Mouse (Mus musculus) left cerebral cortex, adult 18-20 months (tissue): ENCODE results near the gene Fam205c. TPM values are rescaled to one million over a fixed set of nuclear protein-coding genes. Genes with fewer than 3 reads are reported as not detected.

ENCODE experiments used
- DNase-seq, 2 experiments: peaks; one replicate each; pipeline ENCODE4 v3.0.0; 2021 to 2022; ENCODE audit warnings: low spot score in 2 of 2, mixed read lengths in 1 of 2
- long read RNA-seq, 2 experiments: library from polyadenylated mRNA; stranded (forward); transcript quantifications; one replicate each; pipeline ENCODE4 v2.0.0; 2021
- total RNA-seq, 2 experiments: library from RNA; stranded (reverse); gene quantifications; 2 replicates each; pipeline ENCODE4 v1.2.3; 2021

Gene Fam205c
- total RNA-seq, result 1 to 10 TPM in 1 of 2 experiments, under 1 TPM in 1; 0.44 to 1.4 TPM
- long read RNA-seq, experiment 1, partial matches to known transcripts, result 1 of 3 reads
- long read RNA-seq, experiment 1, other reads (novel, unspliced or antisense), result 2 of 3 reads
- long read RNA-seq, experiment 2, partial matches to known transcripts, result 0 of 1 reads
- long read RNA-seq, experiment 2, other reads (novel, unspliced or antisense), result 1 of 1 reads

- no peak for DNase-seq
Measured at GRCm38 (mm10) chr4:42874134-42874533, at the start of gene Fam205c. TSS of gene Fam205c (minus strand) at chr4:42874234.

GRCm38 (mm10) chr4:42922461-42922860, 48.4 kb upstream of the Fam205c start:
- no peak for DNase-seq

GRCm38 (mm10) chr4:42922056-42922455, 48.0 kb upstream of the Fam205c start:
- DNase-seq, result no peak

- DNase-seq, result no peak
Measured at GRCm38 (mm10) chr4:42921536-42921935, 47.5 kb upstream of the Fam205c start.

GRCm38 (mm10) chr4:42920726-42921125, 46.7 kb upstream of the Fam205c start:
- DNase-seq, result peak in 1 of 2 experiments; percentile 8

- no peak for DNase-seq
Measured at GRCm38 (mm10) chr4:42917402-42917774, 43.4 kb upstream of the Fam205c start.

GRCm38 (mm10) chr4:42916617-42917401, 42.8 kb upstream of the Fam205c start, which contains the start of gene Phf24:
TSS of gene Phf24 (plus strand) at chr4:42916660.
- DNase-seq, result peak; percentile 43 to 70

GRCm38 (mm10) chr4:42915966-42916365, 41.9 kb upstream of the Fam205c start:
- no peak for DNase-seq

GRCm38 (mm10) chr4:42915311-42915710, 41.3 kb upstream of the Fam205c start:
- no peak for DNase-seq

- no peak for DNase-seq
Measured at GRCm38 (mm10) chr4:42913391-42913790, 39.4 kb upstream of the Fam205c start.

- DNase-seq, result no peak
Measured at GRCm38 (mm10) chr4:42904966-42905365, 30.9 kb upstream of the Fam205c start.

- DNase-seq, result no peak
Measured at GRCm38 (mm10) chr4:42904523-42904922, 30.5 kb upstream of the Fam205c start.

GRCm38 (mm10) chr4:42903942-42904341, 29.9 kb upstream of the Fam205c start:
- DNase-seq, result no peak

GRCm38 (mm10) chr4:42902730-42903129, 28.7 kb upstream of the Fam205c start:
- DNase-seq, result no peak

- no peak for DNase-seq
Measured at GRCm38 (mm10) chr4:42902174-42902573, 28.1 kb upstream of the Fam205c start.

- DNase-seq, result peak; percentile 52 to 71
Measured at GRCm38 (mm10) chr4:42900878-42901277, 26.8 kb upstream of the Fam205c start.

- DNase-seq, result no peak
Measured at GRCm38 (mm10) chr4:42898914-42899313, 24.9 kb upstream of the Fam205c start.

- DNase-seq, result no peak
Measured at GRCm38 (mm10) chr4:42895118-42895517, 21.1 kb upstream of the Fam205c start.

- no peak for DNase-seq
Measured at GRCm38 (mm10) chr4:42891176-42891575, 17.1 kb upstream of the Fam205c start.

- DNase-seq, result no peak
Measured at GRCm38 (mm10) chr4:42888806-42889205, 14.8 kb upstream of the Fam205c start.

GRCm38 (mm10) chr4:42886926-42887325, 12.9 kb upstream of the Fam205c start:
- peak; percentile 35 to 62 for DNase-seq

GRCm38 (mm10) chr4:42880677-42880948, 6.6 kb upstream of the Fam205c start:
- no peak for DNase-seq
